Mouse (Mus musculus) lung, postnatal 0 days (tissue): Measurements from ENCODE around the gene Pax6. TPM values are rescaled to one million over a fixed set of nuclear protein-coding genes. Genes with fewer than 3 reads are reported as not detected.

ENCODE experiments used
- ATAC-seq: fragments of 200-750 bp; cut with Nextera tagmentation; 2 replicates; pipeline ENCODE4 v1.8.0; 2017; ENCODE audit warnings: moderate library complexity
- DNase-seq: peaks from one replicate; pipeline ENCODE4 v3.0.0-alpha.2; 2016; ENCODE audit warnings: low spot score
- H3K27ac ChIP-seq: fragments of 300-500 bp; sonication (generic); 2 replicates; pipeline ENCODE4 v1.5.1; 2014; ENCODE audit warnings: antibody characterized with exemption, mild to moderate bottlenecking, low read length, mixed read lengths
- H3K27me3 ChIP-seq: fragments of 300-500 bp; sonication (generic); replicated peaks from 2 replicates; pipeline ENCODE4 v1.6.1; 2014; ENCODE audit warnings: low read length, mixed read lengths; ENCODE audit not compliant: insufficient read depth
- H3K36me3 ChIP-seq: fragments of 300-500 bp; sonication (generic); 2 replicates; pipeline ENCODE4 v1.6.1; 2014; ENCODE audit warnings: low read length, mixed read lengths; ENCODE audit not compliant: insufficient read depth
- H3K4me1 ChIP-seq: fragments of 300-500 bp; sonication (generic); 2 replicates; pipeline ENCODE4 v1.6.1; 2014; ENCODE audit warnings: antibody characterized with exemption, low read depth, low read length, mixed read lengths; ENCODE audit not compliant: insufficient read depth
- H3K4me2 ChIP-seq: fragments of 300-500 bp; sonication (generic); replicated peaks from 2 replicates; pipeline ENCODE4 v1.6.1; 2014; ENCODE audit warnings: low read depth, mild to moderate bottlenecking, low read length, moderate library complexity, mixed read lengths
- H3K4me3 ChIP-seq: fragments of 300-500 bp; sonication (generic); 2 replicates; pipeline ENCODE4 v1.5.1; 2014; ENCODE audit warnings: low read depth, low read length
- H3K9ac ChIP-seq: fragments of 300-500 bp; sonication (generic); replicated peaks from 2 replicates; pipeline ENCODE4 v1.6.1; 2014; ENCODE audit warnings: low read depth, mild to moderate bottlenecking
- H3K9me3 ChIP-seq: fragments of 300-500 bp; sonication (generic); 2 replicates; pipeline ENCODE4 v1.6.1; 2016; ENCODE audit warnings: low read length, mixed read lengths
- CTCF ChIP-seq: IDR thresholded peaks from 2 replicates; pipeline ENCODE4 v1.5.1; 2016; ENCODE audit warnings: antibody characterized with exemption, mild to moderate bottlenecking
- EP300 ChIP-seq: IDR thresholded peaks from 2 replicates; pipeline ENCODE4 v1.6.1; 2016; ENCODE audit warnings: antibody characterized with exemption, mild to moderate bottlenecking, control low read depth
- WGBS: fragments of 180-500 bp; shearing (Covaris S2); extraction: QIAGEN DNeasy Blood & Tissue Kit; methylation state at CpG from one replicate; pipeline ENCODE4 v1.1.7; 2014; 5-methylcytosine and 5-hydroxymethylcytosine counted together
- polyA plus RNA-seq: library from polyadenylated mRNA; unstranded; fragments of >200 nt; fragmentation: Nextera tagmentation; extraction: Ambion mirVana; gene quantifications from 2 replicates; pipeline ENCODE4 v1.2.1, GENCODE M21; 2015

The Pax6 gene
- polyA plus RNA-seq, 1 experiment from 2014 or later: not detected

- peak; percentile 88 for ATAC-seq
- peak; percentile 84 for DNase-seq
- Histone ChIP-seq H3K27ac (no peak overlapping the region), H3K4me2 (peak overlapping the region; percentile 52), H3K4me1 (peaks cover 15% of the 10 kb centered on the region), H3K9me3 (no peaks in the 10 kb centered on the region), H3K27me3 (peaks cover 89% of the 10 kb centered on the region), H3K36me3 (no peaks in the 10 kb centered on the region), H3K9ac (no peak overlapping the region), H3K4me3 (peak overlapping the region; percentile 23; the same call in 1 of the 2 replicates)
- whole genome bisulfite sequencing: 1% methylated on average over 36 of the region's 36 CpGs
- TF ChIP-seq EP300: peak; percentile 74
- TF ChIP-seq CTCF: no peak
Observed at GRCm38 (mm10) chr2:105674061-105674874, 5.6 kb downstream of the Pax6 start.

DNA sequence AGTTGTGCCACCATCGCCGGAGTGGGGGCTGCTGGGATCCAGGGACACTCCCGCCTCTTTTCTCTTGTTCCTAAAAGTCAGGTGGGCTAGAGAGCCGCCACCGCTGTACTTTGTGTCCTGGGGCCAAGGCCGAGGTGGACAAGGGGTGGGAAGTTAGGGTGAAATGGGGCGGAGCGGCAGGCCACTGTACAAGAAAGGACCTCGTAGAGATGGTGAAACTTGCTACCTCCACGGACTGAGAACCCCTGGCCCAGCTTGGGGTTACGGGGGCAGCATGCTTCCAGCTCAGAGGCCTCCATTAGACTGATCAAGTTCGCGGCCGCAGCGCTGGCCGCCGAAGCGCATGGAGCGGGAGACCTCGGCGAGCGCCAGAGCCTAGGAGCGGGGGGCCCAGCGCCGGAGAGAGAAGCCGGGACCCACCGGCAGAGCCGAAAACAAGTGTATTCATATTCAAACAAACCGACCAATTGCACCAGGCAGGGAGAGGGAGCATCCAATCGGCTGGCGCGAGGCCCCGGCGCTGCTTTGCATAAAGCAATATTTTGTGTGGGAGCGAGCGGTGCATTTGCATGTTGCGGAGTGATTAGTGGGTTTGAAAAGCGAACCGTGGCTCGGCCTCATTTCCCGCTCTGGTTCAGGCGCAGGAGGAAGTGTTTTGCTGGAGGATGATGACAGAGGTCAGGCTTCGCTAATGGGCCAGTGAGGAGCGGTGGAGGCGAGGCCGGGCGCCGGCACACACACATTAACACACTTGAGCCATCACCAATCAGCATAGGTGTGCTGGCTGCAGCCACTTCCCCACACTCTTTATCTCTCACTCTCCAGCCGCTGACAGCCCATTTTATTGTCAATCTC lies 6.4 kb downstream of the Pax6 start:
- TF ChIP-seq EP300: no peak
- no peak for TF ChIP-seq CTCF
- peaks cover 15% of the 10 kb centered on the region for H3K4me1 ChIP-seq
- H3K27me3 ChIP-seq: peaks cover 89% of the 10 kb centered on the region
- H3K9me3 ChIP-seq: no peaks in the 10 kb centered on the region
- WGBS: 1% methylated on average over 49 of the region's 49 CpGs
- no peaks in the 10 kb centered on the region for H3K36me3 ChIP-seq
- peak overlapping the region; percentile 23 for H3K4me3 ChIP-seq
- no peak overlapping the region for H3K9ac ChIP-seq
- peak overlapping the region; percentile 52 for H3K4me2 ChIP-seq
- no peak overlapping the region for H3K27ac ChIP-seq
- DNase-seq (peak; percentile 56), ATAC-seq (peak; percentile 43)

- Histone ChIP-seq H3K36me3 (no peaks in the 10 kb centered on the region), H3K9ac (no peak overlapping the region), H3K4me2 (peak overlapping the region; percentile 52), H3K27me3 (peaks cover 89% of the 10 kb centered on the region), H3K27ac (no peak overlapping the region), H3K9me3 (no peaks in the 10 kb centered on the region), H3K4me3 (peak overlapping the region; percentile 27), H3K4me1 (peaks cover 15% of the 10 kb centered on the region)
- 1% methylated on average over 11 of the region's 11 CpGs for WGBS
- DNase-seq: no peak
- no peak for ATAC-seq
- TF ChIP-seq CTCF: no peak
- no peak for TF ChIP-seq EP300
Observed at GRCm38 (mm10) chr2:105675730-105676079, 7.0 kb downstream of the Pax6 start.

DNA sequence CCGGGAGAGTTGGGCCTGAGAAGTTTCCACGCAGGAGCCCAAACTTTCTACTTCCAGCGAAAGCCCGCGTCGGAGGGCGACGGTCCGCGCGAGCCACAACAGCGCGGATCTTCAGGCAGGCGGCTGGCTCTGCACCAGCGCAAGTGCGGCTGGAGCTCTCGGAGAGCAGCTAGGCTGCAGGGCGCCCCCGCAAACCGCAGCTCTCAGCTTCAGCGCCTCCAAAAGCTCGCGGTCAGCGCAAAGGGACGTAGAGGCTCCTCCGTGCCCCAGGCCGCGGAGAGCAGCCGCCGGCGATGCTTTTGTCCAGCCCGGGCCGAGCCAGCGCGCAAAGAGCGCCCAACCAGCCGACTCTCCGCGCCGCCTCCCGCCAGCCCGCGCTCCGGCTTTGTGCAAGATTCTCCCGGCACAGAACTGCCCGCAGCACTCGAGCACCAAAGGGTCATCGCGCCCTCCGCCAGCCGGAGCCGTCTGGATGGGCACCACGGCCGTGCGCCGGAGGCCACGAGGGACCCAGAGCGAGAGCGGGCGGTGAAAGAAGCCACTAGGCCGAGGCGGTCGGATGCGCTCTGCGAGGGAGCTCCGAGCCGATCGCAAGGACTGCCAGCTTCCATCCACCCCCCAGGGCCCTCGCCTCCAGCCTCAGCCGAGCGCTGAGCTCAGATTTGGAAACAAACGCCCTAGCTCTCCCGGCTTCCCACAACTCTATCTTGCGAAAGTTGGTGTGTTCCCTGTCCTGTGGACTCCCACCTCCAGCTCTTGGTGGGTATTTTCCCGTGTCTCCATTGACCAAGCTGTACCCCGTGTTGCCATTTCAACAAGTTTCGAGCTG lies 7.6 kb downstream of the Pax6 start:
- 4% methylated on average over 70 of the region's 77 CpGs for WGBS
- DNase-seq (peak; percentile 25), ATAC-seq (no peak; the same call in 1 of the 2 replicates)
- H3K27me3 ChIP-seq: peaks cover 89% of the 10 kb centered on the region
- no peak for TF ChIP-seq EP300
- TF ChIP-seq CTCF: no peak
- no peak overlapping the region for H3K9ac ChIP-seq
- no peak overlapping the region for H3K27ac ChIP-seq
- peaks cover 15% of the 10 kb centered on the region for H3K4me1 ChIP-seq
- no peaks in the 10 kb centered on the region for H3K36me3 ChIP-seq
- peak overlapping the region; percentile 50 for H3K4me2 ChIP-seq
- peak overlapping the region; percentile 27 for H3K4me3 ChIP-seq
- H3K9me3 ChIP-seq: no peaks in the 10 kb centered on the region

DNA sequence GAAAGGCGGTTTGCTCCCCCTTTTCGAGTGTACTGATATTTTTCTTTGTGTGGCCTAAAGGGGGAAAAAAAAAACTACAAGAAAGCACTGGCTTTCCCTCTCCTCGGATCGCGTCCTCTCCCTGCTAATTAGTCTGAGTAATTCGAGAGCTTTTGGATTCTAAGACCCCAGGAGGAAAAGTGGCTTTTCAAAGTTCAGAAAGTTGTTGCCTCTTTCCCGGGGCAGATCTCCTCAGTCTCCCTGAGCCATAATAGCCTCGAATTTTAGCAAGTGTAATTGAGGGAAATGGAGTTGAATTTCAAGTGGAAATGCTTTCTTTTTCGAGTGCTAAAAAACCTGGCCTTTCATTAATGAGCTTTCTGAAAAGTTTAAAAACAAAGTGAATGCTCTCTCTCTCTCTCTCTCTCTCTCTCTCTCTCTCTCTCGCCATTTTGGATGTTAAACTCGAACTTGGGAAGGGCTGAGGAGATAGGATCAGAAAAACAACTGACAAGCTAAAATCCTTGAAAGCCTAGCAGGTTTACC lies 8.3 kb downstream of the Pax6 start:
- ATAC-seq: no peak

More for the DNA sequence above, 8.3 kb downstream of the Pax6 start:
- TF ChIP-seq EP300 (no peak), CTCF (no peak)
- peaks cover 93% of the 10 kb centered on the region for H3K27me3 ChIP-seq
- H3K9me3 ChIP-seq: no peaks in the 10 kb centered on the region
- H3K4me3 ChIP-seq: no peak overlapping the region; the same call in 1 of the 2 replicates
- H3K36me3 ChIP-seq: no peaks in the 10 kb centered on the region
- no peak for DNase-seq
- no peak overlapping the region for H3K27ac ChIP-seq
- no peak overlapping the region for H3K9ac ChIP-seq
- WGBS: under 1% methylated on average over 11 of the region's 11 CpGs
- H3K4me2 ChIP-seq: no peak overlapping the region
- peaks cover 15% of the 10 kb centered on the region for H3K4me1 ChIP-seq
